Mouse (Mus musculus) kidney, postnatal 10 days (tissue): ENCODE results near the gene Rnf214.

ENCODE experiments used
- DNase-seq: peaks from one replicate; pipeline ENCODE4 v3.0.0; 2021; ENCODE audit warnings: mixed read lengths

The Rnf214 gene

DNA sequence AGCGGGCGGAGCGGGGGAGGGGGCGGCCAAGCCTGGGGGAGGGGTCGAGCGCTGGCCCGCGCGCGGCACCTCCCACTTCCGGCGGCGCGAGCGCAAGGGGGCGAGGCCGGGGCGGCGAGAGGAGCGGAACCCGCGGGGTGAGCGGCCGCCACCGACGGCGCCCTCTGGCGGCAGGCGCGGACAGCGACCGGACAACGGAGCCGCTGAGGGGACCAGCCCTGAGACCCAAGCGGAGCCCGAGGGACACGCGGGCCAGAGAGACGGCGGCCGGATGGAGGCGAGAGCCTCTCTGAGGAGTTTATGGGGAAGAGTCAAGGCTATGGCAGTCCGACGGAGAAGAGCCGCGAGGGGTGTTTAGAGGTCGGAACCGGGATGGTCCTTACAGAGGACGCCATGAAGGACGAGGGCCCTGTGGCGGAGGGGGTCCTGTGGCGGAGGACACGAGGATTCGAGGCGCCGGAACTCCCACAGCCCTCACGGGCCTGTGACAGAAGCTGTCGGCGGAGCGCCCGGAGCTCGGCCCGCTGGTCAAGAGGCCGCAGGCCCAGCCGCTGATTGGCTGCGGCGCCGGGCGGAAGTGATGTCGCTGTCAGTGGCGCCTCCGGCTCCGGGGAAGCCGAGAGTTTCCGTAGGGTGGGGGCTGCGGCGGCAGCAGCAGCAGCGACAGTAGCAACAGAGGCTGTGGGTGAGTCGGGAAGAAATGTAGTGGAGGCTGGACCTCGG is at the start of gene Rnf214, which contains the start of gene Pcsk7:
Rnf214 (minus strand) TSS at position 557 of the 723 bp plus-strand sequence.
Pcsk7 (plus strand) TSS at position 143 of the 723 bp plus-strand sequence.
- DNase-seq: peak; percentile 96

DNA sequence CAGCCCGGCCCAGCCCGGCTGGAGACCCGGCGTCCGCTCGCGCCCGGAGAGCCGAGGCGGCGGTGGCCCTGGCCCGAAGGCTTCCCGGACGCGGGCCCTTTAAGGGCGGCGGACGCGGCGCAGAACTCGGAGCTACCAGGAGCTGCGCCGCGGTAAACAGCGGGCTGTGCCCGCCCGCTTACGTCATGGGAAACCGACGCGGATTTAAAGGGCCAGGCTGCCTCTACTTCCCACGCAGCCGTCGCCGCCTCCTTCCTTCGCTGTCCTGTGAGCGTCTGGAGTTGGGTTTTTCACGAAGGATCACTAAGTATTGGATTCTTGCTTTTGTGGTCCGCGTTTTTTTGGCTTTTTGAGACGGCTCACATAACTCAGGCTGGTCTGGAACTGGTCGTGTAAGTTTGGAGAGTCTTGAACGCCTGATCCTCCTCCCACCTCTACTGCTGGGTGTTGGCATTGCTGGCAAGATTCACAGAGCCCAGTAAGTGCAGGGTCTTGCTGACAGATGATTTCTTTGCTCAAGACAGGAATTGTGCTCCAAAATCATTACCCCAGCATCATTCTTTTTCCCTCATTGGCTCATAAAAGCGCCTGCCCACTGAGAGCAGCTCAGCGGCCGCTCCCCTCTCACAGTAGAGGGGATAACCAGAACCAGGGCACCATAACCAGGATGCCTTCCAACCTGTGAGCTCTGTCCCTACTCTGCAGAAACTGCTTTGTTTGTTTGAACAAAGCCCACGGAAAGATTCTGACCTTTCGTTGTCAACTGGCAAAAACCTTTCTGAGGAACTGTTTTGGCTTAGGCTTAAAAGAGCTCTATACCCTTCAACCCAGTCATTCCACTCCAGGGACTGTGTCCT is 48.6 kb upstream of the Rnf214 start, which contains the start of gene Sidt2:
Sidt2 (minus strand) TSS at position 152 of the 857 bp plus-strand sequence.
- DNase-seq: peak; percentile 95

DNA sequence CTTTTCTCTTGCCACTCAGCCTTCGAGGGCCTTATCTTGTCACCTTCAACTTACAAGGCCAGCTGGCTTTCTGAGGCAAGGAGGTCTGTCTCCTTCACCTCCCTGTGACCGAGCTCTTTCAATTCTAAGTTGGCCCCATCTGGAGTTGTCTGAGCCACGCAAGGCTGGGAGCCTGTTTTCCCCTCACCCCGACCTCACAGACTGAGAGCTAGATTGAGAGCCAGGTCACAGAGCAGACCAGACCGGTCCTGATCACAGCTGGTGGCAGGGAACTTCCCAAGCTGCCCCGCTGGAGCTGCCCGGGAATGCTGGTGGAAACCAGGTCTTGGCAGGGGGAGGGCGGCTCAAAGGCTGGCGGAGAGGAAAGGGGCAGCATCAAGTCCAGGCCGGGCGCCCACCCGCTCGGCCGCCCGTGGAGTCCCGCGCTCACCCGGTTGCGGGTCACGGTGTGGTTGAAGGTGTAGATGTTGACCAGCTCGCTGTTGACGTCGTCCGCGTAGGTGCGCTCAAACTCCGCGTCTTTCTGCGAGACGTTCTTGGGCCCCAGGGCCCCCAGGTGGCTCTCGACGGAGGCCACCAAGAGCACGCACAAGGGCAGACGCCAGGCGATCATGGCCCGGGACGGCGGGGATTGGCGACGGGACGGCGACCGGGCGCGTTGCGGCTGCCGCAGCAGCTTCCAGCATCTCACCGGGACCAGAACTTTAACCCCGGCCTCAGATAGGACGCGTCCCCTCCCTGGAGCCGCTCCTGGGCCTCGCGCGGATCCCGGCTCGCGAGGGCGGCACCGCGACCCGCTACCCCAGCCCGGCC is 47.8 kb upstream of the Rnf214 start:
- DNase-seq: peak; percentile 79

DNA sequence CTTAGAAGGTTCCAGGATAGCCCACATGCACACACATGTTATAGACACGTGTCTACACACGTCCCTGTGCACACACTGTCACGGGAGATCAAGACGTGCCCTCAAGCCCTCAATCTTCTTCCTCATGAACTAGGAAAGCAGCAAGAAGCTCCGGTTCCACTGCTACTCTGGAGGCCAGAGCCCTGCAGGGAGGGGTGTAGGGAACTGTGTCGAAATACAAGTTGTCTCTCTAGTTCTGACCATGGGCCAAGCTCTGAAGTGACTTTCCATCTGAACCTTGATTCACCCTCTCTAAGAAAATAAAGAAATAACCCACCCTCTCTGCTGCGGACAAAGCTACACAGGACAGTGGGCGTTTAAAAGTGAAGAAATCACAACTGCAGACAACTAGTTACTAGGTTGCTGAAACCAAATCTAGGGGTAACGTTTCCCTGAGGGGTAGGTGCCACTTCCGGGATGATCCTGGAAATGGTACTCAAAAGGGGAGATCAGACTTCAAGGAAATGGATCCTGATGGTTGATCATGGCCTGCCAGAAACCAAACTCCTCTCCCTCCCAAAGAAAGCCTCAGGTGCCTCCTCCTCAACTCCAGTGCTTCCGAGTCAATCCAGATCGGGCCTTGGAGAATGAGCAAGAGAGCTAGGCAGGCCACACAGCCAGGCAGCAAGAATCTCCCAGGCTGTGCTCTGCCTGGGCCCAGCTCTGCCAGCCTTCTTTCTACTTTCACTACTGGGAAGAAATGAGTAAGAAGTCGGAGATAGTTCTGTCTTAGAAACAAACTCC is 47.0 kb upstream of the Rnf214 start:
- DNase-seq: no peak

DNA sequence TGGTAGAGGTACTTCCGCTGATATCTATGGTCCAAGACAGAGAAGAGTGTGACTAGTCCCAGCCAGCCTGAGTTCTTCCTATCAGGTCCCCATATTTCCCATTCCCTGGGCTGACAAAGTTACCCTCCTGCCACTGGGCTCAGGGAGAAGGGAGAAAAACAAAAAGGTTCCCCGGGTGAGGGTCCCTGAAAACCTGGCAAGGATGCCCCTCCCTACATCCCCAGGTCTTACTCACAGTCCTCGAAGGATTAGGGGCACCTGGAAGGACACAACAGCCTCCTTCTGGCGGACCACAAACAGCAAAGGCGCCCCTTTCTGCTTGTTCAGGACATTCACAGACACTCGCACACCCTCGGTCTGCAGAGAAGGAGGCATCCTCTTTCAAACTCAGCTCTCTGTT is 46.2 kb upstream of the Rnf214 start:
- DNase-seq: no peak

DNA sequence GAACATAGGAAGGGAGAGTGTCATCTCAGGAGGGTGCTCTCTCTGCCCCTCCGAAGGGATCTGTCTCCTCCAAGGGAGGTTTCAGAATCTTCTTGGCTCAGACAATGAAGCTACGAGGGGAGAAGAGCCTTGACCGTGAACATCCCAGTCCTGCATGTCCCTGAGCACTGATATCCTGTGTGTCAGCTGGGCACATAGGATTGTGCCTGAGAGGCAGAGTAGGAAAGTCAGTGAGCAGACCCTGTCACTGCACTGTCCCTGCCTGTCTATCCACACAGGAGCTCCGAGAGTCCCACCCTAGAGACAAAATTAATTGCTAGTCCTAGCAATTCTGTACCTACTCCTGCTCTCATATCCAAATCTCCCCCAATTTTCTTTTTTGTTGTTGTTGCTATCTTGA is 45.3 kb upstream of the Rnf214 start:
- no peak for DNase-seq

DNA sequence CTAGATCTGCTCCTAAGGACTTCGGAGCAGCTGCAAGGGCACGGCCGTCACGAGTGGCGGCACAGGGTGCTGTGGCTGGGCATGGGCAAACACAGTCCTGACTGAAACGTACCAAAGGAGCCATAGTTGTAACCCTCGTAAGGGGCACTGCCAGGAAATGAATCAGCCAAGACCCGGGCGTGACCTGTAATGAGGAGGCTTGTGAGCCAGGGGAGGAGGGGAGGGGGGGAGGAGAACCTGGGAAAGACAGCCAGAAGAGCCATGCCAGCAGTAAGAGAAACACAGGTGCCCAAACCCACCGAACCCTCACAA is 40.1 kb upstream of the Rnf214 start:
- DNase-seq: no peak

DNA sequence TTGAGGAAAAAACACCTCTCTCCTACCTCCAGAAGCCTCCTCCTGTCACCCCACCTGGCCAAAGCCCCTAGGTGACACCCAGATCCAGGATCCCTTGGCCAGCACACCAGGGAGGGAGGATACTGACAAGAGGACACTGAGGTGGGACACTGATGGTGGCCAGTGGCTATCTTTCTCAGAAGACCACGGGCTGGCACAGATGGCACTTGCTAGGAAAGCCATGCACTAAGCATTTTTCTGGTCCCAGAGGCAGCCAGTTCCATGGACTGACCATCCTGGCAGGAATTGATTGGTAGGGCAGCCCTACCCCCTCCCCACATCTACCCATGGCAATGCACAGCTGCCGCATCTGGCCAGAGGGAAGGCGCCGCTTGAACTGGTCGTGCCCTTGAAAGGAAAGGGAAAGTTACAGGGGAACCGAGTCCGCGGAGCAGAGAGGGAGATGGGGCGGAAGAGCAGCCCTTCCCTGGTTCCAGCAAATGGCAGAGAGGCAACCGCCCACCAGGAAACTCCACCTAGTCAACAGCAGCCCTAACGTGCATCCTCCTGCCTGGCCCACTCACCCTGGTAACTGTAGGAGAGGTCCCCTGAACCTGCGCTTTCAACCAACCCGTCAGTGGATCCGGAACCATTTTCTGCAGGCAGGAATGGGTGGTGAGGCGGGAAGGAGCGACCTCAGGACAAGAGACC is 39.6 kb upstream of the Rnf214 start:
- DNase-seq: no peak

DNA sequence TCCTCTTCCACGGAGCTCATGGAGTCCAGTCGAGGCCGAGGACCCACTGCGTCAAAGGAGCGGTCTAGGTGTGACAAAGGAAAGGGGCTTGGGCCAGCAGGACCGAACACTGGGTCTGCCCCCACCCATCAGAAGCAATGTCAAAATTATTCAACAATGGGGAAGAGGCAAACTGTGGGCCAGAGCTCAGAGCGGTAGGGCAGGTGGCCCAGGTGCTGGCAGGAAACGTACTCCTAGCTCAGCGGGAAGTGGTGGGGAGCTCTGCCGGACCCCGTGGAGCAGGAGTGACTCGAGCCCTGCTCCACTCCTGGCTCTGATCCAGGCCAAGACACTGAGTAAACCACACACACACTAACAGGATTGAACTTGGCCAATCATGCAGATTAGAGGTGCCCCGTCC is 39.0 kb upstream of the Rnf214 start:
- no peak for DNase-seq

DNA sequence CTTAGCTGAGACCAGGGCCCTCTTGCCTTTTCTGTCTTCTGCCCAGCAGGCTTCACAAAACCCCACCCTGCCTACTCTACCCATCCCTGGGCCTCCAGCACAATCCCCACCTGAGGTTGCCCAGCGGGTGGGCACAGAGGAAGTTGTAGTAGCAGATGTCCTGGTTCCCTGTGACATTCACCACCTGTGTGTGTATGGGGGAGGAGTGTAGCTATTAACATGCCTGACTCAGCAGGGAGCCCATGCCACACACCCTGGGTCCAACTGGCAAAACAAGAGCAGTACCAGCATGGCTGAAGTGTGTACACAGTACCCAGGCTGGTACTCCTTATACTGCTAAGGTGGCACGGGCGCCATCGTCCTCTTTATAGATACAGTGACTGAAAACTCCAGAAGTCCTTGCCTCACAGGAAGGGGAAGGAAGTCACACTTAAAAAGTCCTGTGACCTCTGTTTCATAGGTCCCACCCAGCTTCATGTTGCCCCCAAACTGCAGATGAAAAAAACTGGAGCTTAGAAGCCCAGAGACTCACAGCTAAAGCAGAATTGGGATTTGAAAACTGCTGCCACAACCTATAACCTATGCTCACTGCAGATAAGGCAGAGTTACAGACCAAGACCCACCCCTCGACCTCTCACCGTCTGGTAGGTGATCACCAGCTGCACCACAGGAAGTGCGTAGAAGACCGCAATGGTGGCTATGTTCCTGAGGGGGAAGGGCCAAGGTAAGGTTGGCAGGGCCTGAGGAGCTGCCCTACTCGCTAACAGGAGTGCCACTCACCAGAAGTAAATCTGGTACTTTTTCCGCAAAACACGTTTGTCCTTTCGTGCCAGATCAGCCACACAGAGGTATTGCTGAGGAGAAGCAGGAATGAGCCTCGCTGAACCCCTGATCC is 38.0 kb upstream of the Rnf214 start:
- no peak for DNase-seq

DNA sequence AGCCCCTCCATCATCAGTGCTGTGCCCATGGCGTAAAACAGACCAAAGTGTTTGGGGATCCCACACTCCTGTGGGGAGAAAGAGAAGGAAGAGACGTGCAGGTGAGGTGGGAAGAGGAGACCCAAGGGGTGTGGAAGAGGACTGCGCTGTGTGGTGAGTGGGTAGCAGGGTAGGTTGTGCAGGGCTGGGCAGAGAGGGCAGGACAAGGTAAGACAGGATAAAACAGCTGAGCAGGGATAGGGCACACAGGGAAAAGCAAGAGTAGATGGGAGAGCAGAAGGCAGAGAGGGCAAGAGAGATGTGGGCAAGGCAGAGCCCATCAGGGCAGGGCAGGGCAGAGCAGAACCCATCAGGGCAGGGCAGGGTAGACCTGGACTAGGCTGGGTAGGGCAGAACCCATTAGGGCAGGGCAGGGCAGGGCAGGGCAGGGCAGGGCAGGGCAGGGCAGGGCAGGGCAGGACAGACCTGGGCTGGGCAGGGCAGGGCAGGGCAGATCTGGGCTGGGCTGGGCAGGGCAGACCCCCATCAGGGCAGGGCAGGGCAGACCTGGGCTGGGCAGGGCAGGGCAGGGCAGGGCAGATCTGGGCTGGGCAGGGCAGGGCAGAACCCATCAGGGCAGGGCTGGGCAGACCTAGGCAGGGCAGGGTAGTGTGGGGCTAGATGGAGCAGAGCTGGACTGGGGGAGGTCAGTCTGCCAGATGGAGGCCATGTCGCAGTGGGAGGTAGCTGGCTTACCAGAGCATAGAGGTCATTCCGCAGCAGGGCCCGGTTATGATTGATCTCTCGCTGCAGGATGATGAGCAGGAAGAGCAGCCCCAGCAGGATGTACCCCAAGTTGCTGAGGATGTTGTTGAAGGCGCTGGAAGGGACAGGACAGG is 37.2 kb upstream of the Rnf214 start:
- no peak for DNase-seq

DNA sequence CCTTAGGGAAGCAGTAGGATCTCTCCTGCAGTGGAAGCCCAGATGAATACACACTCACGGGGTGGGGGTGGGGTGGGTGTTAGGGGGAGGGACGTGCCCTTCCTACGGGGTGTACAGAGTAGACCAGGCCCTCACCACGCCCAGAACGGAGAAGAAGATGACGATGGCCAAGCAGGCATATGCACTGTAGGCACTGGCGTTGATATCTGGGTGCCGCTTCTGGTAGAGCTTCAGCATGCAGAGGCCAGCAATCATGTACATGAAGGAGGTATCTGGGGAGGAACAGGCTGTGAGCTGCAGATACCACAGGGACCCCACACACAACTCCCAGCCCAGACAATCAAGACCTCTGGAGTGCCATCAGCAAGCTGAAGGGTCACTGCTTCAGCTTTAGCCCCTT is 36.2 kb upstream of the Rnf214 start:
- DNase-seq: no peak

DNA sequence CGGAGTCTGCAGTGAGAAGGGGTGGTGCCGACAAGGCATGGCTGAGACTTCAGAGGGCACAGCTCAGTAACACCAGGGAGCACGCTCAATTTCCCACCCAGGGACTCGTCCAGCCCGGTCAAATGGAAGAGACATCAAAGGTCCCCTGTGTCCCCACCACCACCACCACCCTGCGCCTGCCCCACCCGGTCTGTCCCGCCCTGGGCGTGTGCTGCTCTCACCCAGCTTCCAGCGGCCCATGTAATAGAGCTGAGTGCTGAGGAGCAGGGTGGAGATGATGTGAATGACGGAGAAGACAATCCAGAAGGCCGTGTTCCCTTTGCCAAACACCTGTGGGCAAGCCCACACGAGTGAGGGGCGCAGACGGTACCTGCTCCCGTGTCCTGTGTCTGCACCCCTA is 35.8 kb upstream of the Rnf214 start:
- DNase-seq: no peak

DNA sequence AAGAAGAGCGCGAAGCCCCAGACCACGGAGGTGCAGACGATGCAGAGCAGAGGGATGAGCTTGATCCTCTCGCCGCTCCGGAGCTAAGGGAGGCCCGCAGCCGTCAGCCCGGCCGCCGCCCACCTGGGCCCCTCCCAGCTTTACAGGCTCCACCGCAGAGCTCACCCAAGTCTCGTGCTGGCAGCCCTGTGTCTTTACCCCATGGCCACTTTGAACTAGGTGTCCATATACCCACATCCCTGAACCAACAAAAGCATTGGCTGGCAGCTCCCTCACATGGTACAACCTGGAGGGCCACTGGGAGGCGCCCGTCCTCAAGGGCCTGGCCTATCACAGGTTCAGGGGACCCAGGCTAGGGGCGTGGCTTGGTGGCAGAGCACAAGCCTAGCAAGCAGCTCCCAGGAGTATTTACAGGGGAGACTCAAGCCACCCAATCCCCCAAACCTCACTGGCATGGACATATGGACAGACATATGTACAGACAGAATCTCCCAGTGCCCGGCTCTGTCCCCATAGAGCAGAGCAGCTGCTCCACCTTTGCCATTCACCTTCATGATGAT is 34.7 kb upstream of the Rnf214 start:
- no peak for DNase-seq

DNA sequence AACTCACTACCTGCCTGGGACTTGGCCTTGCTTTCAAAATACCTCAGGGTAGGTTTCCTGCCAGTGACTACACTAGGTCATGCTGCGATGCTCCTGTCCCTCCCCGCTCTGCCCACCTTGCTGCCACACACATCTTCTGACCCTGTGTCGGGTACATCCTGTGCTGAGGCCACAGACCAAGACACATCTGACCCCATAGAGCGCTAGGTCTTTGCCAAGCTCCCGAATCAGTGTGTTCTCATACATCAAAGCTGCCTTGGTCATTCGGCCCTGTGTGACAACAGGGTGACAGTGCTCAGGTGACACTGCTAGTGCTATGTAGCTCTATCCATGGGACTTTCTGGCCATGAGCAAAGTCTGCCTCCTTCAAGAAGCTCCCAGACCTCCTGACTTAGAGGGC is 33.1 kb upstream of the Rnf214 start:
- DNase-seq: no peak

DNA sequence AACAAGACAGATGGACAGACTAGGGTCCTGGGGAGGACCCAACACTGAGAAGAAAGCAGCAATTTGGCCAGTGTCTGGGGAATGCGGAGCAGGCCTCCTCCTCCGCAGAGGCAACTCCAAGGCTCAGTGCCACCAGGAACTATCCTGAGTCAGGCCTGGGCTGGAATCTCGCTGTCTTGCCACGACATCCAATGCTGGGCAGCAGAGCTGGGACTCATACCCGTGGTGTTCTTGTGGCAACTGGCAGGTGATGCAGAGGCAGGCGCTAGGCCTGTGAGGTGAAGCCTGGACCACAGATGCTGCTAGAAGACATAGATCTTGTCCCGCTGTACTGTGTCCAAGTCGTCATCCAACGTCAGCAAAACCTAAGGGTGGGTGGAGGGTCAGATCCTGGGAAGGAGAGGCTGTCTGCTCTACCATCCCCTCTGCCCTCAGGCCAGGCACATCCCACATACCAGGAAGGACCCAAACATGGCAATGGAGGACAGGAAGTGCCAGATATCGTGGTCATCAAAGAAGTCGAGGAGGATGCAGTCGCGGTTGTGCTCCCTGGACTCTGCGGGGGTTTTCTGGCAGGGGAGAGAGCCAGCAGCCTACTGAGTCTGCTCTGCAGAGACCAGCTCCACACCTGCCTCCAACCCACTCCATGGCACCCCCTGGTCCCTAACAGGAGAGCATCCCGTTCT is 32.4 kb upstream of the Rnf214 start:
- DNase-seq: no peak

DNA sequence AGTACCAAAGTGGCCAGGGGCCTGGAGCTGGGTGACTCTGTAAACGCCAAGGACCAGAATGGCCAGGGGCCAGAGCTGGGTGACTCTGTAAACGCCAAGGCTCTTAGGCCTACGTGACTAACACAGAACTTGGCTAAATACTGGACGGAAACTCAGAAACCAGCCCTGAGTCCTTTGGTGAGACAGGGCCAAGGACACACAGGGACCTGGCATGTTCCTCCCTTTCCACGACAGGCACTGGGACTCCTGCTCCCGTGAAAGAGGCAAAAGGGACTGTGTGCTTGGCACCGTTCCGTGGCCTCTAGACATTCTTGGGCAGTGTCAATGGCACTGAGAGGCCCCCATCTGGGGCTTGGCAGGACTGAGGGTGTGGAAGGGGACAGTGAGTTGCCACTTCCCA is 31.4 kb upstream of the Rnf214 start:
- DNase-seq: no peak

DNA sequence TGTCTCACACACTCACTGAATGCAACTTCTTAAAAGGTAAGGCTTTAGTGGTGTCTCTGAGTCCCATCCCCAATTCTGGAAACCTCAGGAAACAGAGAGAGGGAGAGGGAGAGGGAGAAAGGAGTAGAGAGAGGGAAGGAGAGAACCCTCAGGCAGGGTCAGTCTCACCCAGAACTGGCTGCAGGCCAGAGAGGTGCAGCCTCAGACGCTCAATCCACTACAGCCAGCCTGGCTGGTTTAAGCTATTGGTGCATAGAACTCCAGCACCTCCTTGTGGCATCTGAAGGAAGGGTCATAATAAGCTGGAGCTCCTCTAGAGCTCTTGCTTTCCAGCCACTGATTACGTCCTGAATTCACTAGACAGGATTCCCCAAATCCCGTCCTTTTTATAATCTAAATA is 30.2 kb upstream of the Rnf214 start:
- DNase-seq: peak; percentile 86
